7 mouse cellular contexts compared by ENCODE assay signal in genomic region chr1:100556937-100557336, GRCm38 (mm10).
DNase-seq lines count a peak whose midpoint lies in the region.

No protein-coding gene starts in this region.

- DNase-seq in kidney, adult 9 months: peak; percentile 27
- DNase-seq in kidney, adult 11 months: no peak
- peak; percentile 5 for DNase-seq in Muller cell, postnatal 12 days (ENCODE audit: inconsistent ontology term)
- DNase-seq in embryo, embryonic 9.5 days (ENCODE audit: extremely low spot score): peak; percentile 12
- DNase-seq in left cerebral cortex, adult 8-10 months (ENCODE audit: low spot score in 2 of 2): peak; percentile 2 to 7
- DNase-seq in adipocyte (ENCODE audit: low spot score): no peak
- DNase-seq in cerebellum, postnatal 36 days: no peak

Comparison
In these comparisons a context has a peak if more than half of its experiments do, and no peak if none do; other contexts are left out.
1. DNase-seq: peak in kidney, adult 9 months (single experiment), Muller cell, postnatal 12 days (single experiment), embryo, embryonic 9.5 days (single experiment) and left cerebral cortex, adult 8-10 months (2 of 2); none in kidney, adult 11 months (single experiment), adipocyte (single experiment) and cerebellum, postnatal 36 days (0 of 2).